Mouse (Mus musculus): ENCODE measurements at regions not wholly inside any gene's neighbourhood (a gene's known extent, or its start where the extent isn't known, plus 50 kb on each side); places are given as distances from the start of the nearest gene placed in this dataset. TPM values are rescaled to one million over a fixed set of nuclear protein-coding genes. Genes with fewer than 3 reads are reported as not detected.

- Histone ChIP-seq H3K27ac (ENCODE audit: low read depth, low read length) (no peak overlapping the region), H3K27me3 (ENCODE audit: control insufficient read depth, insufficient read depth, low read length) (no peaks in the 10 kb centered on the region), H3K9ac (ENCODE audit: low read length) (no peak overlapping the region), H3K9me3 (ENCODE audit: control insufficient read depth, low read length) (no peaks in the 10 kb centered on the region), H3K4me1 (ENCODE audit: control insufficient read depth, insufficient read depth, low read length) (no peaks in the 10 kb centered on the region), H3K36me3 (ENCODE audit: control insufficient read depth, insufficient read depth, low read length) (no peaks in the 10 kb centered on the region), H3K4me2 (no peak overlapping the region), H3K4me3 (ENCODE audit: low read depth, low read length) (no peak overlapping the region)
- WGBS: 71% methylated on average over 3 of the region's 3 CpGs
- ATAC-seq (ENCODE audit: low FRiP score): no peak
- no peak for DNase-seq (ENCODE audit: low spot score, missing footprints)
Observed at GRCm38 (mm10) chr14:111418531-111418930, 256.4 kb upstream of the Slitrk5 start.

- Histone ChIP-seq H3K9me3 (ENCODE audit: control insufficient read depth, low read length) (no peaks in the 10 kb centered on the region), H3K4me3 (ENCODE audit: low read depth, low read length) (no peak overlapping the region), H3K4me2 (no peak overlapping the region), H3K27me3 (ENCODE audit: control insufficient read depth, insufficient read depth, low read length) (no peaks in the 10 kb centered on the region), H3K4me1 (ENCODE audit: control insufficient read depth, insufficient read depth, low read length) (no peaks in the 10 kb centered on the region), H3K9ac (ENCODE audit: low read length) (no peak overlapping the region), H3K36me3 (ENCODE audit: control insufficient read depth, insufficient read depth, low read length) (no peaks in the 10 kb centered on the region), H3K27ac (ENCODE audit: low read depth, low read length) (no peak overlapping the region)
- no peak for ATAC-seq (ENCODE audit: low FRiP score)
- no peak for DNase-seq (ENCODE audit: low spot score, missing footprints)
- 81% methylated on average over 2 of the region's 2 CpGs for WGBS
Observed at GRCm38 (mm10) chr14:111429101-111429857, 245.6 kb upstream of the Slitrk5 start.

Small RNA genes lying in the stretch of these regions (microRNA-seq; reads per million reads assigned to microRNA genes)
- not detected for gene Gm22802

All from midbrain, embryonic 11.5 days (tissue).